Mouse (Mus musculus): ENCODE data around the gene S1pr4. TPM values are rescaled to one million over a fixed set of nuclear protein-coding genes. Genes with fewer than 3 reads are reported as not detected.

S1pr4 gene
- total RNA-seq, 2 experiments from 2014 or later: 0.14 to 0.66 TPM

DNA sequence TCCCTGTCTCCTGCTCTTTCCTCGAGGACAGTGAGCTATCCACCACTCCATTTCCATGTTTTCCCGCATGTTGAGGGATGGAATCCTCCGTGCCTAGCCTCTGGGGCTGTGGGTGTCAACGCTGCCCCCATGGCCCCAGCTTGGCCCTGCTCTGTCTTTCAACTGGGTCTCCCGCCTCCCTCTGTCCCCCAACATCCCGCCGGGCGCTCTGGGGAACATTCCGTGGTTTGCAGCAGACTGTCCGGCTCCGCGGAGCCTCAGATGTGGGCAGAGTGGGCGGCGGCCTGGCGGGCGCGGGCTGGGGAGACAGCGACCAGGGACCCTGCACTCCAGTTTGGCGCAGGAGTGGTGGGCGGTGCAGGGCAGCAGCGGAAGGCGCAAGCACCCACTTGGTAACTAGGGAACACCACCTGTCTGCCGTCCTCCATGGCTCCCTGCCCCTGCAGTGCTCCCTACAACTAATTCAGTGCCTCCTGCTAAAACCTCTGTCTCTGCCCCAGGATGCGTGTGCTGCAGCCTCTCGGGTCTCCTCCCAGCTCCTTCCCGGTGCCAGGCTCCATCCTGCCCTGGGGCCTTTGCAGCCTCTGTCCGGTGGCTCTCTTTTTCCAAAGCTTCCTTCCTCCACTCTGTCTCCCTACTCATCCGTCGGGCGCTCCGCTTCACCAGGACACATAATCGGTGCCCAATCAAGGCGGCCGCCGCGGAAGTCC, 47.5 kb downstream of the S1pr4 start:
- no peak for DNase-seq
- intact Hi-C loops (cut with DNase I): loop anchor here (10.0 kb wide), 1 partner anchor 168 kb away; no protein-coding TSS in a partner anchor

- no peak for DNase-seq
- intact Hi-C loops (cut with DNase I): loop anchor here (2.0 to 10.0 kb wide), 2 partner anchors 63 to 167 kb away; partner anchors contain the start of gene Gm48552
Observed at GRCm38 (mm10) chr10:81451365-81451745, 48.6 kb downstream of the S1pr4 start.

GRCm38 (mm10) chr10:81450641-81451364, 49.1 kb downstream of the S1pr4 start:
- DNase-seq: no peak
- intact Hi-C loops (cut with DNase I): loop anchor here (2.0 to 10.0 kb wide), 2 partner anchors 62 to 166 kb away; partner anchors contain the start of gene Gm48552

DNA sequence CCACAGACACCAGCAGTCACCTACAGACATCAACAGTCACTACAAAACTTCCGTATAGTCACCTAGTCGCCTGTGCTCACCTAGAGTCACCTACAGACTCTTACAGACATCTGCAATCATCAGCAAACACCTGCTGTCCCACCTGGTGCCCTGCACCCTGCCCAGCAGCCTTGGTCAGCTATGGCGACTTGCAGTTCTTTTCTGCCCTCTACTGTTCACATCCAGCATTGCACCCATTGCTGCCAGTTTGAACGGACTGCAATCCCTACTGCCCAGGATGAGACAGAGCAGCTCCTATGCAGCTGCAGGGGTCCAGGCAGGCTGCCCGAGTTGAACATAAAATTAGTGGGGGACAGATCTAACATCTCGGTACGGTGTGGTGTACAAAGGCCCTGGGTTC, 49.8 kb downstream of the S1pr4 start:
- DNase-seq: peak; percentile 87
- intact Hi-C loops (cut with DNase I): loop anchor here (2.0 to 10.0 kb wide), 2 partner anchors 61 to 165 kb away; partner anchors contain the start of gene Gm48552

Small RNA genes lying within 50 kb of the gene (microRNA-seq; reads per million reads assigned to microRNA genes)
- gene Gm25595: not detected

Other genes with a start within 250 kb of the S1pr4 start
- 100 to 1,000 TPM; 132 to 140 TPM for gene Matk, start 247.2 kb downstream of the S1pr4 start, total RNA-seq (2021)
- 10 to 100 TPM; 41.9 to 50.6 TPM for gene Mrpl54, start 233.2 kb downstream of the S1pr4 start, total RNA-seq (2021)
- gene Apba3, start 233.2 kb downstream of the S1pr4 start, total RNA-seq (2021): 10 to 100 TPM; 22.6 to 28.2 TPM
- gene Tjp3, start 208.6 kb downstream of the S1pr4 start, total RNA-seq (2021): 1 to 10 TPM; 5.4 to 6.1 TPM
- 100 to 1,000 TPM; 295 to 304 TPM for gene Pip5k1c, start 207.2 kb downstream of the S1pr4 start, total RNA-seq (2021)
- 10 to 100 TPM; 26.5 to 26.9 TPM for gene Cactin, start 179.0 kb downstream of the S1pr4 start, total RNA-seq (2021)
- 1 to 10 TPM; 1.6 to 2.0 TPM for gene Tbxa2r, start 171.4 kb downstream of the S1pr4 start, total RNA-seq (2021)
- gene Gipc3, start 156.9 kb downstream of the S1pr4 start, total RNA-seq (2021): under 1 TPM; 0.12 to 0.28 TPM
- 10 to 100 TPM; 23.5 to 26.8 TPM for gene Hmg20b, start 149.7 kb downstream of the S1pr4 start, total RNA-seq (2021)
- 10 to 100 TPM; 29.6 to 29.7 TPM for gene Mfsd12, start 142.6 kb downstream of the S1pr4 start, total RNA-seq (2021)
- gene 4930404N11Rik, start 134.3 kb downstream of the S1pr4 start, total RNA-seq (2021): 1 to 10 TPM; 1.3 to 1.4 TPM
- gene Fzr1, start 121.6 kb downstream of the S1pr4 start, total RNA-seq (2021): 100 to 1,000 TPM; 109 to 112 TPM
- gene Dohh, start 115.7 kb downstream of the S1pr4 start, total RNA-seq (2021): 10 to 100 TPM; 58.8 to 61.5 TPM
- 1 to 10 TPM; 3.7 to 4.4 TPM for gene Gm48551, start 115.7 kb downstream of the S1pr4 start, total RNA-seq (2021)
- gene Gm48552, start 111.1 kb downstream of the S1pr4 start, total RNA-seq (2021): 1 to 10 TPM; 2.7 to 5.9 TPM
- gene Smim24, start 107.1 kb downstream of the S1pr4 start, total RNA-seq (2021): 1 to 10 TPM; 1.5 to 2.3 TPM
- 10 to 100 TPM; 29.5 to 31.1 TPM for gene Nfic, start 44.5 kb downstream of the S1pr4 start, total RNA-seq (2021)
- 100 to 1,000 TPM; 303 to 316 TPM for gene Celf5, start 17.4 kb downstream of the S1pr4 start, total RNA-seq (2021)
- gene Ncln, start 3.7 kb downstream of the S1pr4 start, total RNA-seq (2021): 100 to 1,000 TPM; 104 to 105 TPM
- gene Gna15, start 24.1 kb upstream of the S1pr4 start, total RNA-seq (2021): 1 to 10 TPM; 1.1 to 1.6 TPM
- gene Gna11, start 45.1 kb upstream of the S1pr4 start, total RNA-seq (2021): 100 to 1,000 TPM; 116 to 117 TPM
- gene Aes, start 59.4 kb upstream of the S1pr4 start, total RNA-seq (2021): 100 to 1,000 TPM; 474 to 479 TPM
- 10 to 100 TPM; 34.0 to 44.5 TPM for gene Tle2, start 74.4 kb upstream of the S1pr4 start, total RNA-seq (2021)
- gene Tle6, start 100.9 kb upstream of the S1pr4 start, total RNA-seq (2021): 1 to 10 TPM; 2.2 to 3.2 TPM
- gene BC025920, start 106.1 kb upstream of the S1pr4 start, total RNA-seq (2021): 1 to 10 TPM; 2.5 to 2.7 TPM
- 10 to 100 TPM; 37.4 to 38.1 TPM for gene Sirt6, start 127.7 kb upstream of the S1pr4 start, total RNA-seq (2021)
- 10 to 100 TPM; 37.9 to 44.6 TPM for gene Ankrd24, start 128.4 kb upstream of the S1pr4 start, total RNA-seq (2021)
- 1 to 10 TPM; 5.4 to 5.5 TPM for gene Gm10778, start 148.9 kb upstream of the S1pr4 start, total RNA-seq (2021)
- 10 to 100 TPM; 10.5 to 13.1 TPM for gene Zfp433, start 204.7 kb upstream of the S1pr4 start, total RNA-seq (2021)